Mouse (Mus musculus) midbrain, embryonic 15.5 days (tissue): ENCODE measurements at regions not wholly inside any gene's neighbourhood (a gene's known extent, or its start where the extent isn't known, plus 50 kb on each side); places are given as distances from the start of the nearest gene placed in this dataset.
A peak's percentile ranks its signal among the peaks of the same experiment; 100 is the strongest.

Source experiments
- ATAC-seq: fragments of 200-750 bp; cut with Nextera tagmentation; replicated peaks from 2 replicates; pipeline ENCODE4 v1.8.0; 2017; ENCODE audit warnings: moderate TSS enrichment
- H3K27ac ChIP-seq: fragments of 300-500 bp; sonication (generic); 2 replicates; pipeline ENCODE4 v1.5.1; 2015; ENCODE audit warnings: mild to moderate bottlenecking, inconsistent platforms
- H3K27me3 ChIP-seq: fragments of 300-500 bp; sonication (generic); replicated peaks from 2 replicates; pipeline ENCODE4 v1.6.1; 2015; ENCODE audit warnings: inconsistent platforms
- H3K36me3 ChIP-seq: fragments of 300-500 bp; sonication (generic); replicated peaks from 2 replicates; pipeline ENCODE4 v1.6.1; 2015; ENCODE audit warnings: inconsistent platforms
- H3K4me1 ChIP-seq: fragments of 300-500 bp; sonication (generic); 2 replicates; pipeline ENCODE4 v1.6.1; 2015; ENCODE audit warnings: inconsistent platforms
- H3K4me2 ChIP-seq: fragments of 300-500 bp; sonication (generic); 2 replicates; pipeline ENCODE4 v1.6.1; 2015; ENCODE audit warnings: inconsistent platforms, mild to moderate bottlenecking, moderate library complexity
- H3K4me3 ChIP-seq: fragments of 300-500 bp; sonication (generic); 2 replicates; pipeline ENCODE4 v1.5.1; 2015; ENCODE audit warnings: mild to moderate bottlenecking, inconsistent platforms
- H3K9ac ChIP-seq: fragments of 300-500 bp; sonication (generic); 2 replicates; pipeline ENCODE4 v1.6.1; 2015; ENCODE audit warnings: mild to moderate bottlenecking, inconsistent platforms
- H3K9me3 ChIP-seq: fragments of 300-500 bp; sonication (generic); 2 replicates; pipeline ENCODE4 v1.6.1; 2016; ENCODE audit warnings: inconsistent platforms
- WGBS: fragments of 180-500 bp; shearing (Covaris S2); methylation state at CpG from one replicate; pipeline ENCODE4 v1.1.7; 2015; ENCODE audit warnings: mixed read lengths; 5-methylcytosine and 5-hydroxymethylcytosine counted together

GRCm38 (mm10) chr17:76002836-76003235 is 451.1 kb upstream of the Fam98a start:
- H3K27me3 ChIP-seq, result no peaks in the 10 kb centered on the region
- H3K9ac ChIP-seq, result no peak overlapping the region
- no peaks in the 10 kb centered on the region for H3K4me1 ChIP-seq
- no peak overlapping the region for H3K27ac ChIP-seq
- ATAC-seq, result no peak
- no peaks in the 10 kb centered on the region for H3K36me3 ChIP-seq
- H3K4me3 ChIP-seq, result no peak overlapping the region
- H3K9me3 ChIP-seq, result no peaks in the 10 kb centered on the region
- H3K4me2 ChIP-seq, result no peak overlapping the region

- no peak overlapping the region for H3K9ac ChIP-seq
- 41% methylated on average over 2 of the region's 2 CpGs for WGBS
- no peak for ATAC-seq
- no peaks in the 10 kb centered on the region for H3K9me3 ChIP-seq
- no peaks in the 10 kb centered on the region for H3K4me1 ChIP-seq
- H3K27me3 ChIP-seq, result no peaks in the 10 kb centered on the region
- H3K27ac ChIP-seq, result no peak overlapping the region
- H3K4me2 ChIP-seq, result no peak overlapping the region
- no peak overlapping the region for H3K4me3 ChIP-seq
- no peaks in the 10 kb centered on the region for H3K36me3 ChIP-seq
Observed at GRCm38 (mm10) chr17:75961371-75961770, 409.6 kb upstream of the Fam98a start.

DNA sequence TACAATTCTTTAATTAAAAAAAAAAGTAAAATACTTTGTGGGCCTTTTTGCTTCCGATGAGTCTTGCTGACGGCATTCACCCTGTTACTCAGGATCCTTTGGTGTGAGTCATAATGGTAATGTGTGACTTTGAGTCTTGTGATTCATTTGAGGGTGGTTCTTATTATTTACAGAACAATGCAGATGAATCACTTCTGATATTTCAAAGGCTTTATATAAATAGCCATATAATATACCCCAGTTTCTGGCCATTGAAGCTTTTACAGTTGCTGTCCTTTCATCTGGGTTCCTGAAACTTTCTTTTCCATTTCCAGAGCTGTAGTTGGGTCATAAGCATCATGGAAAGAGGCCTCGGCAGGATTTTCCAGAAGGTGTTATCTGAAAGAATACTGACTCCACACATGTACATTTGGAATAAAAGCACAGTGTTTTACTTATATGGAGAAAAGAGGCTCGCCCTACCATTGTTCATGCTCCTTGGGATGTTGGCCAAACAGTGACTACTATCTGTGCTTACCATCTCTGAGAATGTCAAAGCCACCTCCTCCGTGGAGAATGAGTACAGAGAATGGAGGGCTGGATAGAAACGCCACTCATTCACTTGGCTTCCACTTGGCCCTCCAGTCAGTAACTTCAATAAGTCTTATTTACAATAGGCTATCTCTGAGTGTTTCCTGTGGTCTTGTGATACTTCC is 385.1 kb upstream of the Fam98a start:
- Histone ChIP-seq H3K4me2 (no peak overlapping the region), H3K9me3 (no peaks in the 10 kb centered on the region), H3K4me3 (no peak overlapping the region), H3K27ac (no peak overlapping the region), H3K9ac (no peak overlapping the region), H3K4me1 (no peaks in the 10 kb centered on the region), H3K36me3 (no peaks in the 10 kb centered on the region), H3K27me3 (no peaks in the 10 kb centered on the region)
- ATAC-seq, result no peak
- WGBS, result 88% methylated on average over 6 of the region's 6 CpGs

DNA sequence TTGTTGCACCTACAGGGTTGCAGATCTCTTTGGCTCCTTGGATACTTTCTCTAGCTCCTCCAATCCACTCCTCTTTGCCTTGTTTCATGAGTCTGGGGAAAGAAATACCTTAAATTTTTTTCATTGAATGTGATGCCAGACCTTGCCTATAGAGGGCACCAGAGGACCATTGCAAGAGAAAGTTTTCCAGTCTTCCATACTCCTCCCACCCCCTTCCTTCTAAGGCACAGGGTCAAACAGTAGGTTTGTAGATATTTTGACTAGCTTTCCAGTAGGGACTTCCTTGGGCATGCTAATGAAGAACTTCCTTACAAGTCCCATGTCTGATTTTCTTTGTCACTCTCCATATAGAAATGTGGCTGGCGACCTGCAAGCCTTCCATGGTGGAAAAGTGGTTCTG is 379.3 kb upstream of the Fam98a start:
- Histone ChIP-seq H3K9ac (no peak overlapping the region), H3K4me1 (no peaks in the 10 kb centered on the region), H3K4me3 (no peak overlapping the region), H3K9me3 (no peaks in the 10 kb centered on the region), H3K27me3 (no peaks in the 10 kb centered on the region), H3K36me3 (no peaks in the 10 kb centered on the region), H3K4me2 (no peak overlapping the region), H3K27ac (no peak overlapping the region)
- ATAC-seq, result no peak
- WGBS, result 73% methylated on average over 1 of the region's 1 CpGs

DNA sequence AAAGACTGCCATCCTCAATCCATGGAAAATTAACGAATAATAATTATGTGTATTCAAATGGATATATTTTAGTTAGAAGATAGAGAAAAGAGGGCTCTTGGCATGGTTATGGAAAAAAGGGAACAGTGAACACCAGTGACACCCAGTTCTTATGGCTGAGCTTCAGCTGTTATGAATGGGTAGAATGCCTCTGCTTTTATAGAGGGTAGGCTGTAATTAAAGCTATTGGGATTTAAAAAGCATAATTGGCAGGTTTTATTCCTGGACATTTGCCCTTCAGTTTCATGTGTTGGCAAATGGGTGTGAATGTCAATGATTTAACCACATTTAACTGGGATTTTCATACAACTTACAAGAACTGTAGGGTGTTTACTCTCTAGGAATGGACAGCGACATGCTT is 368.5 kb upstream of the Fam98a start:
- Histone ChIP-seq H3K4me2 (no peak overlapping the region), H3K27me3 (no peaks in the 10 kb centered on the region), H3K36me3 (no peaks in the 10 kb centered on the region), H3K4me1 (no peaks in the 10 kb centered on the region), H3K9me3 (no peaks in the 10 kb centered on the region), H3K9ac (no peak overlapping the region), H3K4me3 (no peak overlapping the region), H3K27ac (no peak overlapping the region)
- WGBS, result 88% methylated on average over 2 of the region's 2 CpGs
- no peak for ATAC-seq

GRCm38 (mm10) chr17:75917020-75917419 is 365.3 kb upstream of the Fam98a start:
- H3K27ac ChIP-seq, result no peak overlapping the region
- H3K4me2 ChIP-seq, result no peak overlapping the region
- no peaks in the 10 kb centered on the region for H3K27me3 ChIP-seq
- no peaks in the 10 kb centered on the region for H3K9me3 ChIP-seq
- H3K36me3 ChIP-seq, result no peaks in the 10 kb centered on the region
- 89% methylated on average over 4 of the region's 4 CpGs for WGBS
- H3K4me3 ChIP-seq, result no peak overlapping the region
- ATAC-seq, result no peak
- H3K4me1 ChIP-seq, result no peaks in the 10 kb centered on the region
- H3K9ac ChIP-seq, result no peak overlapping the region

- H3K4me1 ChIP-seq, result no peaks in the 10 kb centered on the region
- ATAC-seq, result no peak
- H3K4me3 ChIP-seq, result no peak overlapping the region
- no peak overlapping the region for H3K4me2 ChIP-seq
- no peaks in the 10 kb centered on the region for H3K9me3 ChIP-seq
- H3K9ac ChIP-seq, result no peak overlapping the region
- H3K27ac ChIP-seq, result no peak overlapping the region
- H3K36me3 ChIP-seq, result no peaks in the 10 kb centered on the region
- no peaks in the 10 kb centered on the region for H3K27me3 ChIP-seq
- 92% methylated on average over 2 of the region's 2 CpGs for WGBS
Observed at GRCm38 (mm10) chr17:75916590-75916989, 364.8 kb upstream of the Fam98a start.

DNA sequence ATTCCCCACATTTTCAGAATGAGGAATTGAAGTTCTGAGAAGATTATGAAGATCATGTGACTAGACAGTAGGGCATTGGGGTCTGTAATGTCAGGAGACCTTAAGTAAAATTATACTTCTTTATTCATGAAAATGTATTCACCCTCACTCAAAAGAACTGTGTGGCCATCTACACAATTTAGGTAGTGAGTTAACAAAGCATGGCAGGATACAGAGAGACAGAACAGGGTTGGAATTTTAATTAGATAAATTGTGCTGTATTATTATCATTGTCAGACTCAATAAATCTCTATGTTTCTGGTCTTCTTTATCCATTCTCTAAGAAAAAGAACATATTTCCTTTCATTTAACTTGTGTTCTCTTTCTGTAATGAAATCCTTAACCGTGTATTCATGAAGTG is 363.5 kb upstream of the Fam98a start:
- H3K27ac ChIP-seq, result no peak overlapping the region
- ATAC-seq, result no peak
- no peaks in the 10 kb centered on the region for H3K9me3 ChIP-seq
- H3K36me3 ChIP-seq, result no peaks in the 10 kb centered on the region
- no peak overlapping the region for H3K9ac ChIP-seq
- no peak overlapping the region for H3K4me3 ChIP-seq
- H3K4me2 ChIP-seq, result no peak overlapping the region
- H3K27me3 ChIP-seq, result no peaks in the 10 kb centered on the region
- WGBS, result 79% methylated on average over 1 of the region's 1 CpGs
- H3K4me1 ChIP-seq, result no peaks in the 10 kb centered on the region

DNA sequence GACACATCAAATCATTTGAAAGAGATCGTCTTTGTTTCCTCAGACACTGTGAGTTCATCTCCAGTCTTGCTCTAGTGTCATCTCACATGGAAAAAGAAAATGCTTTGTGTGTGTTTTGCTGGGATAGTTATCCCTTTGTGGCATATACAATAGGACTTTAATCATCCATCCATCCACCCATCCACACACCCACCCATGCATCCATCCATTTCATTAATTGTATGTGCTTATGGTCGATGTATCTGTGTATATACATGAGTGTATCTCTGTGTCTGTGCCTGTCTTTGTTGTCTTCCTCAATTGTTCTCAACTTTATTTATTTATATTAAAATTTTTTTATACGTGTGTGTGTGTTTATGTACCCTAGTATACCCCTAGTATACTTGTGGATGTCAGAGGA is 355.3 kb upstream of the Fam98a start:
- Histone ChIP-seq H3K9me3 (no peaks in the 10 kb centered on the region), H3K4me1 (no peaks in the 10 kb centered on the region), H3K36me3 (no peaks in the 10 kb centered on the region), H3K27ac (no peak overlapping the region), H3K9ac (no peak overlapping the region), H3K4me3 (no peak overlapping the region), H3K27me3 (no peaks in the 10 kb centered on the region), H3K4me2 (no peak overlapping the region)
- 70% methylated on average over 3 of the region's 3 CpGs for WGBS
- no peak for ATAC-seq

DNA sequence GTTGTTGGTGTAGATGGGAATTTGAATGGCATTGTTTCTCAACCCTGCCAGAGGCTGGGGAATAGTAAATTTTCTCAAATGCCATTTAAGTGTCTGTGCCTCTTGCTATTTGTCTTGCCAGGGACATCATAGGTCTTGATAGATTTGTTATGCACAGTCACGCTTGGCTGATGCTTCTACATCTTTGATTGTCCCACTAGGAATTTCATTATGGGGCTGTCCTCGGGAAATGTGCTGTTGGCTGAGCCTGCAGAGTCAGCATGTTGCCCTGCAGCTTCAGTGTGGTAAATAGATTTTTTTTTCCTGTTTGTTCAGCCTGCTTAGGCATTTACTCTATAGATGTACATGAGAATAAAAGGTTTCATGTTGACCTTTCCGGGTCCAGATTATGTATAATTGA is 354.9 kb upstream of the Fam98a start:
- peak; percentile 58; the same call in 1 of the 2 replicates for ATAC-seq
- H3K9me3 ChIP-seq, result no peaks in the 10 kb centered on the region

GRCm38 (mm10) chr17:75895436-75895835 is 343.7 kb upstream of the Fam98a start:
- Histone ChIP-seq H3K36me3 (no peaks in the 10 kb centered on the region), H3K4me1 (no peaks in the 10 kb centered on the region), H3K4me2 (no peak overlapping the region), H3K9me3 (no peaks in the 10 kb centered on the region), H3K9ac (no peak overlapping the region), H3K27ac (no peak overlapping the region), H3K4me3 (no peak overlapping the region), H3K27me3 (no peaks in the 10 kb centered on the region)
- 84% methylated on average over 6 of the region's 6 CpGs for WGBS
- no peak for ATAC-seq

More for the DNA sequence above, 354.9 kb upstream of the Fam98a start:
- Histone ChIP-seq H3K27ac (no peak overlapping the region), H3K4me1 (no peaks in the 10 kb centered on the region), H3K27me3 (no peaks in the 10 kb centered on the region), H3K4me3 (no peak overlapping the region), H3K9ac (no peak overlapping the region), H3K4me2 (no peak overlapping the region), H3K36me3 (no peaks in the 10 kb centered on the region)
- WGBS, result 30% methylated on average over 3 of the region's 3 CpGs

- Histone ChIP-seq H3K27me3 (no peaks in the 10 kb centered on the region), H3K36me3 (no peaks in the 10 kb centered on the region), H3K27ac (no peak overlapping the region), H3K4me1 (no peaks in the 10 kb centered on the region), H3K9me3 (no peaks in the 10 kb centered on the region), H3K4me3 (no peak overlapping the region), H3K4me2 (no peak overlapping the region), H3K9ac (no peak overlapping the region)
- 85% methylated on average over 4 of the region's 4 CpGs for WGBS
- ATAC-seq, result no peak
Observed at GRCm38 (mm10) chr17:75894934-75895333, 343.2 kb upstream of the Fam98a start.

DNA sequence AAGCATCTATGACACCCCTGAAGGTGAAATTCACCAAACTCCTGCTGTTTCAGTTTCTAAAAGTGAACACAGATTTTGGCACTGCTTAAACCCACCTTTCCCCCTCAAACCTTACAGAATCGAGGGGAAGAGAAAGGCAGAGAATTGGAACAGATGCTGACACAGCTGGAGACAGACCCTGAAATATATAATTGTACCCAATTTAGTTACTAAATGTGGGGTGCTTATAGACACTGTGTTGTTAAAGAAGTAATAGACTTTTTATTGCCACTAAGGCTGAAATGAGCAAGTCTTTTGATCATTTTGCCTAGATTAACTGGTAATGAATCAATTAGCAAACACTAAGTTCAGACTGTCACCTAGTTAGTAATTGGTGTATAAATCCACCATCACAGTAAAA is 341.8 kb upstream of the Fam98a start:
- Histone ChIP-seq H3K9me3 (no peaks in the 10 kb centered on the region), H3K27ac (no peak overlapping the region), H3K36me3 (no peaks in the 10 kb centered on the region), H3K9ac (no peak overlapping the region), H3K4me2 (no peak overlapping the region), H3K4me1 (no peaks in the 10 kb centered on the region), H3K27me3 (no peaks in the 10 kb centered on the region), H3K4me3 (no peak overlapping the region)
- no peak for ATAC-seq
- 49% methylated on average over 1 of the region's 1 CpGs for WGBS
